ENCODE assay signal across 29 mouse cellular contexts in the genomic region with DNA sequence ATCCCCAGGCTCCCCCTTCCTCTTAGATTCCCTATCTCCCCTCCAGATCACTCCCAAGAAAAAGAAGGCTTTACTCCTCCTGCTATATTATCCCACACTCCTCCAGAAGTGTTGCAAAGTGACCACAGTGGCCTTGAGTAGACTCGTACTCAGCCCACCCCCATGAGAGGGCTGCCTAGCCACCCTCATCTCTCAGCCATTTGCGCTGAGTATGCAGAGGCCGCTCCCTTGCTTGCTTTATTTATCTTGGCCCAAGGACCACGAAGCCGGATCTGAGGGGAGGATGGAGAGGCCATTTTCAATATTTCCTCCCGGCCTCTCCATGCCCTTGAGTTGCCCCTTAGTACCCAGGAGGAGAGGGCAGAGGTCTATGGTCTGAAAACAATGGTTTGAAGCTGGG.
DNase-seq lines count a peak whose midpoint lies in the region; ATAC-seq and TF ChIP-seq lines count a peak whose summit lies in the region.
"Had no signal": no experiment of that assay in that cellular context is flagged by ENCODE, and none has a peak within 500 bp of the region (broad histone marks: within the 10 kb centered on the region; RNA-seq: fewer than 3 reads in every experiment).

No protein-coding gene starts in this region.

- no peak for TF ChIP-seq CTCF in lung, embryonic 14.5 days (IDR thresholded peaks at IDR 0.05; ENCODE audit: low read depth)
- no peak for TF ChIP-seq CTCF in lung, adult 2 months (IDR thresholded peaks at IDR 0.05; ENCODE audit: insufficient read depth, low read length)
- TF ChIP-seq CTCF in kidney, postnatal 0 days (IDR thresholded peaks at IDR 0.05; ENCODE audit: low read depth): no peak
- TF ChIP-seq CTCF in midbrain, postnatal 0 days (IDR thresholded peaks at IDR 0.05): no peak

- intact Hi-C loops in heart, postnatal 10 days (cut with DNase I): no loop called here

- TF ChIP-seq POLR2A in lung, adult 2 months (IDR thresholded peaks at IDR 0.05; ENCODE audit: borderline replicate concordance, extremely low read depth, low read depth, low read length): no peak

- H3K27me3 ChIP-seq in lung, embryonic 14.5 days (ENCODE audit: insufficient read depth, low read length): no peaks in the 10 kb centered on the region
- H3K27me3 ChIP-seq in kidney, postnatal 0 days (ENCODE audit: insufficient read depth, low read length): no peaks in the 10 kb centered on the region
- 0 out of 2 replicates have a peak, but pooled peaks cover 10% of the 10 kb centered on the region for H3K27me3 ChIP-seq in midbrain, postnatal 0 days (ENCODE audit: insufficient read depth, low read length)

- no peak overlapping the region for H3K9ac ChIP-seq in lung, embryonic 14.5 days
- no peak overlapping the region for H3K9ac ChIP-seq in kidney, postnatal 0 days (ENCODE audit: low read depth, low read length)
- no peak overlapping the region for H3K9ac ChIP-seq in midbrain, postnatal 0 days (replicated peaks; ENCODE audit: low read length, poor library complexity, severe bottlenecking)
- H3K9ac ChIP-seq: hindbrain, embryonic 13.5 days; limb, embryonic 12.5 days; liver, embryonic 15.5 days; neural tube, embryonic 12.5 days had no signal

- H3K4me3 ChIP-seq in lung, embryonic 14.5 days (ENCODE audit: low read depth, low read length): no peak overlapping the region
- no peak overlapping the region for H3K4me3 ChIP-seq in lung, adult 2 months (replicated peaks; ENCODE audit: extremely low read depth, low read depth, low read length)
- H3K4me3 ChIP-seq in kidney, postnatal 0 days (replicated peaks; ENCODE audit: low read depth, low read length): no peak overlapping the region
- H3K4me3 ChIP-seq in midbrain, postnatal 0 days (ENCODE audit: low read depth, low read length): no peak overlapping the region
- H3K4me3 ChIP-seq: hindbrain, embryonic 13.5 days; layer of hippocampus, adult 2 months; left cerebral cortex, adult 2 months; limb, embryonic 12.5 days; liver, embryonic 15.5 days; myocyte; neural tube, embryonic 12.5 days had no signal

- no peak overlapping the region for H3K27ac ChIP-seq in lung, embryonic 14.5 days (ENCODE audit: low read depth)
- H3K27ac ChIP-seq in kidney, postnatal 0 days: 0 out of 2 replicates have a peak overlapping the region, but pooled peaks have one; percentile 25
- H3K27ac ChIP-seq in midbrain, postnatal 0 days (ENCODE audit: low read depth, low read length): no peak overlapping the region
- H3K27ac ChIP-seq: hindbrain, embryonic 13.5 days; layer of hippocampus, adult 2 months; left cerebral cortex, adult 2 months; limb, embryonic 12.5 days; liver, embryonic 15.5 days; macrophage; neural tube, embryonic 12.5 days had no signal

- peak; percentile 87 for DNase-seq in heart, adult 11 months
- no peak for DNase-seq in heart, postnatal 10 days
- peak; percentile 48 for DNase-seq in lung, embryonic 14.5 days
- no peak for DNase-seq in lung, adult 2 months
- peak; percentile 59 for DNase-seq in kidney, postnatal 0 days (ENCODE audit: low spot score)
- peak; percentile 22 for DNase-seq in lung, postnatal 10 days
- DNase-seq in midbrain, postnatal 0 days (ENCODE audit: low spot score): no peak
- DNase-seq: adrenal gland, adult 8-10 months; cerebellum, adult 9-10 months; cerebellum, postnatal 36 days; gastrocnemius, postnatal 25 days; heart, adult 18-20 months; heart, postnatal 4 days; right cerebral cortex, adult 18-20 months; spleen, adult 18-20 months had no signal

- no peaks in the 10 kb centered on the region for H3K36me3 ChIP-seq in lung, embryonic 14.5 days (ENCODE audit: insufficient read depth)
- H3K36me3 ChIP-seq in kidney, postnatal 0 days (ENCODE audit: insufficient read depth, low read length): no peaks in the 10 kb centered on the region
- no peaks in the 10 kb centered on the region for H3K36me3 ChIP-seq in midbrain, postnatal 0 days (ENCODE audit: insufficient read depth, low read length)
- H3K36me3 ChIP-seq: G1E; hindbrain, embryonic 13.5 days; limb, embryonic 12.5 days; liver, embryonic 15.5 days; neural tube, embryonic 12.5 days had no signal

- ATAC-seq in lung, embryonic 14.5 days (ENCODE audit: insufficient read depth): peak; percentile 32
- peak; percentile 62 for ATAC-seq in kidney, postnatal 0 days (replicated peaks; ENCODE audit: low FRiP score, low read depth)
- no peak for ATAC-seq in megakaryocyte-erythroid progenitor cell, adult 5-6 weeks (replicated peaks; ENCODE audit: low FRiP score, low TSS enrichment, poor library complexity, severe bottlenecking)
- no peak for ATAC-seq in midbrain, postnatal 0 days (ENCODE audit: low FRiP score)
- ATAC-seq: forebrain, embryonic 14.5 days; intestine, embryonic 16.5 days; midbrain, embryonic 16.5 days had no signal

- H3K4me2 ChIP-seq in lung, embryonic 14.5 days: no peak overlapping the region
- no peak overlapping the region for H3K4me2 ChIP-seq in kidney, postnatal 0 days (ENCODE audit: low read length)
- H3K4me2 ChIP-seq in midbrain, postnatal 0 days (ENCODE audit: low read depth, low read length, poor library complexity, severe bottlenecking): no peak overlapping the region
- H3K4me2 ChIP-seq: heart, embryonic 11.5 days; hindbrain, embryonic 13.5 days; limb, embryonic 12.5 days; liver, embryonic 15.5 days; neural tube, embryonic 12.5 days had no signal

- WGBS in lung, embryonic 14.5 days: 23% methylated on average over 6 of the region's 6 CpGs
- WGBS in lung, adult 2 months: 59% methylated on average over 6 of the region's 6 CpGs
- 51% methylated on average over 6 of the region's 6 CpGs for WGBS in kidney, postnatal 0 days
- WGBS in midbrain, postnatal 0 days: 84% methylated on average over 6 of the region's 6 CpGs

- no peaks in the 10 kb centered on the region for H3K9me3 ChIP-seq in lung, embryonic 14.5 days (ENCODE audit: low read depth, low read length)
- no peaks in the 10 kb centered on the region for H3K9me3 ChIP-seq in kidney, postnatal 0 days (replicated peaks; ENCODE audit: low read length)
- H3K9me3 ChIP-seq in midbrain, postnatal 0 days (ENCODE audit: low read length): no peaks in the 10 kb centered on the region
- H3K9me3 ChIP-seq: G1E; hindbrain, embryonic 13.5 days; limb, embryonic 12.5 days; liver, embryonic 15.5 days; neural tube, embryonic 12.5 days had no signal

- H3K4me1 ChIP-seq in lung, embryonic 14.5 days (ENCODE audit: insufficient read depth): 0 out of 2 replicates have a peak, but pooled peaks cover 10% of the 10 kb centered on the region
- H3K4me1 ChIP-seq in lung, adult 2 months (ENCODE audit: control insufficient read depth, insufficient read depth, low read length): peaks cover 2% of the 10 kb centered on the region
- 0 out of 2 replicates have a peak, but pooled peaks cover 6% of the 10 kb centered on the region for H3K4me1 ChIP-seq in kidney, postnatal 0 days (replicated peaks; ENCODE audit: insufficient read depth, low read length)
- no peaks in the 10 kb centered on the region for H3K4me1 ChIP-seq in midbrain, postnatal 0 days (ENCODE audit: insufficient read depth, low read length)
- H3K4me1 ChIP-seq: hindbrain, embryonic 13.5 days; liver, embryonic 15.5 days; neural tube, embryonic 12.5 days had no signal

Comparison
In these comparisons a context has a peak if more than half of its experiments do, and no peak if none do; other contexts are left out.
1. DNase-seq: peak in heart, adult 11 months (single experiment), lung, embryonic 14.5 days (single experiment), kidney, postnatal 0 days (single experiment) and lung, postnatal 10 days (single experiment); none in heart, postnatal 10 days (0 of 2), lung, adult 2 months (single experiment) and midbrain, postnatal 0 days (single experiment).
2. ATAC-seq: peak in lung, embryonic 14.5 days (single experiment) and kidney, postnatal 0 days (single experiment); none in megakaryocyte-erythroid progenitor cell, adult 5-6 weeks (single experiment) and midbrain, postnatal 0 days (single experiment).